Mouse (Mus musculus) forebrain, embryonic 15.5 days (tissue): ENCODE data around the gene Vill. TPM values are rescaled to one million over a fixed set of nuclear protein-coding genes. Genes with fewer than 3 reads are reported as not detected.

Experiments used
- ATAC-seq: fragments of 200-750 bp; cut with Nextera tagmentation; replicated peaks from 2 replicates; pipeline ENCODE4 v1.8.0; 2017; ENCODE audit warnings: mild to moderate bottlenecking, moderate TSS enrichment, moderate library complexity
- H3K27ac ChIP-seq: fragments of 300-500 bp; sonication (generic); replicated peaks from 2 replicates; pipeline ENCODE4 v1.5.1; 2015; ENCODE audit warnings: mild to moderate bottlenecking, inconsistent platforms
- H3K27me3 ChIP-seq: fragments of 300-500 bp; sonication (generic); 2 replicates; pipeline ENCODE4 v1.6.1; 2015; ENCODE audit warnings: inconsistent platforms
- H3K36me3 ChIP-seq: fragments of 300-500 bp; sonication (generic); 2 replicates; pipeline ENCODE4 v1.6.1; 2015; ENCODE audit warnings: mild to moderate bottlenecking, inconsistent platforms
- H3K4me1 ChIP-seq: fragments of 300-500 bp; sonication (generic); 2 replicates; pipeline ENCODE4 v1.6.1; 2015; ENCODE audit warnings: inconsistent platforms
- H3K4me2 ChIP-seq: fragments of 300-500 bp; sonication (generic); replicated peaks from 2 replicates; pipeline ENCODE4 v1.6.1; 2015; ENCODE audit warnings: mild to moderate bottlenecking, inconsistent platforms
- H3K4me3 ChIP-seq: fragments of 300-500 bp; sonication (generic); 2 replicates; pipeline ENCODE4 v1.5.1; 2015; ENCODE audit warnings: mild to moderate bottlenecking, inconsistent platforms
- H3K9ac ChIP-seq: fragments of 300-500 bp; sonication (generic); replicated peaks from 2 replicates; pipeline ENCODE4 v1.6.1; 2015; ENCODE audit warnings: mild to moderate bottlenecking, inconsistent platforms
- H3K9me3 ChIP-seq: fragments of 300-500 bp; sonication (generic); 2 replicates; pipeline ENCODE4 v1.6.1; 2016; ENCODE audit warnings: inconsistent platforms
- WGBS: fragments of 180-500 bp; shearing (Covaris S2); methylation state at CpG from one replicate; pipeline ENCODE4 v1.1.7; 2015; ENCODE audit warnings: mixed read lengths; 5-methylcytosine and 5-hydroxymethylcytosine counted together
- polyA plus RNA-seq: library from polyadenylated mRNA; unstranded; fragments of >200 nt; fragmentation: Nextera tagmentation; extraction: Ambion mirVana; gene quantifications from 2 replicates; pipeline ENCODE4 v1.2.1, GENCODE M21; 2015

Gene Vill
- polyA plus RNA-seq, 1 experiment from 2014 or later, result 2.7 TPM

DNA sequence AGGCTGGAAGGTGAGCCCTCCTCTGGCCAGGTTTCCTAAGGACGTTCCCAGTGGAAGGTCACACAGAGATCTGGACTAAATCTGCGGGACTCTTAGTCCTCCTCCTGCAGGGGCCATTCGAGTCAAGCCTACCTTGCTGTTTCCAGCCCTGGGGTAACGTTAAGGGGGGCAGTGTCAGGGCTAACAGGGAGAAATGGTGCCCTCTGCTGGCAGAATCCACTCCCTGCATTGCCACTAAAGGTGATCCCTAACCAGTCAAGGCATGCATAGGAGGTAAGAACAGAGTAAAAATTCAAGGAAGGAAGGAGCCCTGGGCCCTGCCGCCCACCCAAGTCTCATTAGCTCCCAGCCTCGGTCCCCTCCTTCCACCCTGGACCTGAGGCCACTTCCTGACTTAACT is 15.0 kb downstream of the Vill start:
- H3K27me3 ChIP-seq, result no peaks in the 10 kb centered on the region
- 0 out of 2 replicates have a peak, but pooled peaks cover 2% of the 10 kb centered on the region for H3K4me1 ChIP-seq
- H3K4me2 ChIP-seq, result no peak overlapping the region
- no peaks in the 10 kb centered on the region; the same call in 1 of the 2 replicates for H3K36me3 ChIP-seq
- peak; percentile 73 for ATAC-seq
- H3K9ac ChIP-seq, result no peak overlapping the region
- no peak overlapping the region for H3K4me3 ChIP-seq
- 1% methylated on average over 6 of the region's 6 CpGs for WGBS
- H3K9me3 ChIP-seq, result no peaks in the 10 kb centered on the region
- H3K27ac ChIP-seq, result no peak overlapping the region

GRCm38 (mm10) chr9:119068266-119068665 is 15.7 kb downstream of the Vill start:
- no peak overlapping the region for H3K9ac ChIP-seq
- ATAC-seq, result 0 out of 2 replicates have a peak, but pooled peaks have one; percentile 26
- H3K4me1 ChIP-seq, result no peaks in the 10 kb centered on the region
- no peak overlapping the region for H3K4me3 ChIP-seq
- no peak overlapping the region for H3K27ac ChIP-seq
- H3K36me3 ChIP-seq, result no peaks in the 10 kb centered on the region; the same call in 1 of the 2 replicates
- 88% methylated on average over 11 of the region's 11 CpGs for WGBS
- no peak overlapping the region for H3K4me2 ChIP-seq
- H3K9me3 ChIP-seq, result no peaks in the 10 kb centered on the region
- no peaks in the 10 kb centered on the region for H3K27me3 ChIP-seq

- 88% methylated on average over 13 of the region's 13 CpGs for WGBS
Observed at GRCm38 (mm10) chr9:119070173-119070825, 17.7 kb downstream of the Vill start.

GRCm38 (mm10) chr9:119071786-119072185 is 19.2 kb downstream of the Vill start:
- Histone ChIP-seq H3K27ac (no peak overlapping the region), H3K4me2 (no peak overlapping the region), H3K9me3 (no peaks in the 10 kb centered on the region), H3K27me3 (no peaks in the 10 kb centered on the region), H3K4me3 (no peak overlapping the region), H3K9ac (no peak overlapping the region), H3K36me3 (no peaks in the 10 kb centered on the region; the same call in 1 of the 2 replicates), H3K4me1 (no peaks in the 10 kb centered on the region)
- no peak for ATAC-seq
- 90% methylated on average over 9 of the region's 9 CpGs for WGBS

More at GRCm38 (mm10) chr9:119070173-119070825, 17.7 kb downstream of the Vill start:
- Histone ChIP-seq H3K4me2 (no peak overlapping the region), H3K36me3 (no peaks in the 10 kb centered on the region; the same call in 1 of the 2 replicates), H3K27me3 (no peaks in the 10 kb centered on the region), H3K4me1 (no peaks in the 10 kb centered on the region), H3K9ac (no peak overlapping the region), H3K4me3 (no peak overlapping the region), H3K9me3 (no peaks in the 10 kb centered on the region), H3K27ac (no peak overlapping the region)
- no peak for ATAC-seq

GRCm38 (mm10) chr9:119073184-119073895 is 20.8 kb downstream of the Vill start:
- H3K27me3 ChIP-seq, result no peaks in the 10 kb centered on the region
- 85% methylated on average over 15 of the region's 15 CpGs for WGBS
- no peaks in the 10 kb centered on the region; the same call in 1 of the 2 replicates for H3K36me3 ChIP-seq
- H3K4me2 ChIP-seq, result no peak overlapping the region
- no peaks in the 10 kb centered on the region for H3K9me3 ChIP-seq
- no peak overlapping the region for H3K9ac ChIP-seq
- no peak overlapping the region for H3K4me3 ChIP-seq
- no peak for ATAC-seq
- H3K27ac ChIP-seq, result no peak overlapping the region
- no peaks in the 10 kb centered on the region for H3K4me1 ChIP-seq

- 74% methylated on average over 16 of the region's 16 CpGs for WGBS
- Histone ChIP-seq H3K4me1 (no peaks in the 10 kb centered on the region), H3K4me3 (no peak overlapping the region), H3K9me3 (no peaks in the 10 kb centered on the region), H3K27me3 (no peaks in the 10 kb centered on the region), H3K27ac (no peak overlapping the region), H3K36me3 (no peaks in the 10 kb centered on the region; the same call in 1 of the 2 replicates), H3K4me2 (no peak overlapping the region), H3K9ac (no peak overlapping the region)
- ATAC-seq, result no peak
Observed at GRCm38 (mm10) chr9:119075685-119076084, 23.1 kb downstream of the Vill start.

DNA sequence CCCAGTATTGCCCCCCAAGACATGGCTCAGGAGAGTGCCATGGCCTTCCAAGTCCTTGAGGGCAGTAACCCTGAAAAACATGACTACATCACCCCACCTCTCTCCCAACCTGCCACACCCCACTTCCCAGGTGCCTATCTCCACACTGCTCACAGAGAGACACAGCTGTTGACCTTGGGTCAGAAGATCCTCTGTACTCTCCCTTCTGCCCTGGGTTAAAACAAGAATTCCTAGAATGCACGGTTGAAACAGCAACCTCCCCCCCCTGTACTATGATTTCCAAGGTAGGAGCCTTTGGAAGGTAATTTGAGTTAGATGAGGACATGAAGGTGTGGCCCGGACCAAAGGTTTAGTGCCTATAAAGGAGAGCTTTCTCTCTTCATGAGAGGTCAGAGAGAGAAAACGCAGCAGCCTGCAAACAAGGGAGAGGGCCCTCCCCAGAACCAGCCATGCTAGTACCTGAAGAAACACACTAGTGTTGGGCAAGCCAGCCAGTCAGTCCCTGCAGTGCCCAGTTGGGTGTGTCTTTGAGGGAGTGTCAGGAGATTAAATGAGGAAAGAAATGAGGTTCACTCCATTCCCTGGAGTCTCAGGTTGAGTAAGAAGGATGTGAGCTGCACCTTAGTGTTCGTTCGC is 27.6 kb downstream of the Vill start:
- H3K9ac ChIP-seq, result no peak overlapping the region
- peaks cover 10% of the 10 kb centered on the region for H3K4me1 ChIP-seq
- 83% methylated on average over 5 of the region's 5 CpGs for WGBS
- H3K4me2 ChIP-seq, result no peak overlapping the region
- H3K27ac ChIP-seq, result no peak overlapping the region
- no peaks in the 10 kb centered on the region for H3K9me3 ChIP-seq
- H3K4me3 ChIP-seq, result no peak overlapping the region
- H3K27me3 ChIP-seq, result no peaks in the 10 kb centered on the region
- ATAC-seq, result no peak
- no peaks in the 10 kb centered on the region for H3K36me3 ChIP-seq

DNA sequence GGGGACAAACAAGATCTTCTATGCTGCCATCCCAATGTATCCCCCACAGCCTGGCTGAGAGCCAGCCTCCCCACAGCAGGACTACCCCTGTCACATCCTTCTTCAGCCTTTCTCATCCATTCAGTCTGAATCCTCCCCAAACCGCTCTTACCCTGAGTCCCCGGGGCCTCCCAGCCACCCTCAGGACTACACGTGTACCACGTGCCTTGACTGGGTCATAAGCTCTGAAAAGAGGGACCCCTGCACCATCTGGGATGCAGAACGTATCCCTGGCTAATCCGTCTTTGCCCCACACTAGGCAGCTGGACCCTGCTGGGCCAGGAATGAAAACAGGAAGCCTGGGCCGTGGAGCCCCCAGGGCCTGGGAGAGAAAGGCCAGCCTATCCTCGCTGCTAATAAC is 29.5 kb downstream of the Vill start:
- H3K4me3 ChIP-seq, result no peak overlapping the region
- no peak overlapping the region for H3K4me2 ChIP-seq
- no peaks in the 10 kb centered on the region for H3K36me3 ChIP-seq
- H3K9ac ChIP-seq, result no peak overlapping the region
- peak overlapping the region; percentile 49 for H3K27ac ChIP-seq
- no peaks in the 10 kb centered on the region for H3K9me3 ChIP-seq
- peaks cover 13% of the 10 kb centered on the region for H3K4me1 ChIP-seq
- no peaks in the 10 kb centered on the region for H3K27me3 ChIP-seq
- peak; percentile 74 for ATAC-seq
- WGBS, result 8% methylated on average over 8 of the region's 8 CpGs

DNA sequence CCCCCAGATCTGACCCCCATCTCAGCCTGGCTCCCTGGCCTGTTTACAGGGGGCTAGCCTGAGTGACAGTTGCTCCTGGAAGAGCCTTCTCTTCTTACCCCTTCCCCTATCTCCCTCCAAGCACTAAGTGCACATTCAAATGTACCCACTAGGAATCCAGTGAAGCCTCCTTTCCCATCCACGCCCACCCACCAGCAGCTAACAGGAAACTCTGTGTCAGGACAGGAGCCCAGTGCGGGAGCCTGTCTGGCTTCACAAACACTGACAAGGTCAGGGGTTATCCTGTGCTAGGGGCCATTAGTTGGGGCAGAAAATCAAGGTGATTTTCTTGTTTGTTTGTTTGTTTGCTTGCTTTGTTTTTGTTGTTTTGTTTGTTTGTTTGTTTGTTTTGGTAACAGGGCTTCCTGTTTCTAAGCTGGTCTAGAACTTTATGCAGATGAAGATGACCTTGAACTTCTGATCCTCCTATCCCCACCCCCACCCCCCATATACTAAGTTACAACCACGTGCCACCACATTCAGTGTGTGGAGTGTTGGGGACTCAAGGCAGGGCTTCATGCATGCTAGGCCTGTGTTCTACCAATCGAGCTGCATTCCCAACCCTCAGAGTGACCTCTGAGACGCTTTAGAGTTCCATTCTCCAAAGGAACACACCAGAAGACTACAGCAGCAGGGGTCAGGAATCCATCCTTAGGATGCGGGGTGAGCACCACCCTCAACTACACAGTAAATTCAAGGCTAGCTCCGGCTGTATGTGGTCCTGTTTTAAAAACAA is 30.3 kb downstream of the Vill start:
- Histone ChIP-seq H3K4me1 (peaks cover 13% of the 10 kb centered on the region), H3K27me3 (no peaks in the 10 kb centered on the region), H3K36me3 (no peaks in the 10 kb centered on the region), H3K4me3 (no peak overlapping the region), H3K27ac (peak overlapping the region; percentile 49; the same call in 1 of the 2 replicates), H3K4me2 (no peak overlapping the region), H3K9me3 (no peaks in the 10 kb centered on the region), H3K9ac (no peak overlapping the region)
- no peak for ATAC-seq
- WGBS, result 71% methylated on average over 7 of the region's 7 CpGs

- H3K9me3 ChIP-seq, result no peaks in the 10 kb centered on the region
- peaks cover 23% of the 10 kb centered on the region for H3K4me1 ChIP-seq
- no peaks in the 10 kb centered on the region for H3K36me3 ChIP-seq
- no peak for ATAC-seq
- no peak overlapping the region for H3K4me2 ChIP-seq
- H3K27ac ChIP-seq, result no peak overlapping the region
- no peak overlapping the region for H3K9ac ChIP-seq
- H3K27me3 ChIP-seq, result no peaks in the 10 kb centered on the region
- H3K4me3 ChIP-seq, result no peak overlapping the region
- WGBS, result 87% methylated on average over 10 of the region's 10 CpGs
Observed at GRCm38 (mm10) chr9:119083966-119084365, 31.4 kb downstream of the Vill start.

- H3K4me1 ChIP-seq, result peaks cover 23% of the 10 kb centered on the region
- no peak overlapping the region for H3K27ac ChIP-seq
- no peak for ATAC-seq
- WGBS, result 60% methylated on average over 1 of the region's 1 CpGs
- H3K36me3 ChIP-seq, result no peaks in the 10 kb centered on the region
- no peak overlapping the region for H3K9ac ChIP-seq
- no peaks in the 10 kb centered on the region for H3K9me3 ChIP-seq
- no peak overlapping the region for H3K4me3 ChIP-seq
- H3K4me2 ChIP-seq, result no peak overlapping the region
- peaks cover 2% of the 10 kb centered on the region; the same call in 1 of the 2 replicates for H3K27me3 ChIP-seq
Observed at GRCm38 (mm10) chr9:119086451-119086850, 33.9 kb downstream of the Vill start.
